Mouse (Mus musculus) brain, embryonic 14.5 days (tissue): ENCODE measurements around the gene 1500009L16Rik.

Source experiments
- CTCF ChIP-seq: fragments of 200-500 bp; IDR thresholded peaks from 2 replicates; pipeline ENCODE4 v1.5.1; 2012; ENCODE audit warnings: inconsistent platforms, mild to moderate bottlenecking, moderate library complexity, borderline replicate concordance; ENCODE audit not compliant: insufficient read depth, insufficient read length; ENCODE audit errors: extremely low read depth
- POLR2A ChIP-seq: fragments of 200-500 bp; IDR thresholded peaks from 2 replicates; pipeline ENCODE4 v1.6.1; 2012; ENCODE audit warnings: mild to moderate bottlenecking, inconsistent platforms, borderline replicate concordance; ENCODE audit not compliant: poor library complexity, insufficient read depth, insufficient read length, severe bottlenecking; ENCODE audit errors: extremely low read depth

- TF ChIP-seq CTCF (no peak), POLR2A (no peak)
Observed at GRCm38 (mm10) chr10:83753056-83753455, 30.4 kb downstream of the 1500009L16Rik start.
